Mouse (Mus musculus) liver, postnatal 0 days (tissue): ENCODE results near the gene Rbbp5.

Experiments used
- CTCF ChIP-seq: sonication (generic); IDR thresholded peaks from 2 replicates; pipeline ENCODE4 v1.5.1; 2016; ENCODE audit warnings: antibody characterized with exemption, low read depth
- EP300 ChIP-seq: IDR thresholded peaks from 2 replicates; pipeline ENCODE4 v1.6.1; 2016; ENCODE audit warnings: antibody characterized with exemption, low read depth, mild to moderate bottlenecking

- no peak for TF ChIP-seq CTCF
- TF ChIP-seq EP300: no peak
These were observed 6.6 kb downstream of the Rbbp5 start for GRCm38 (mm10) chr1:132483759-132484158.
